Mouse (Mus musculus) left cerebral cortex, postnatal 10 days (tissue): ENCODE data around the gene Taf3. TPM values are rescaled to one million over a fixed set of nuclear protein-coding genes. Genes with fewer than 3 reads are reported as not detected.

Experiments
- DNase-seq, 2 experiments: peaks; one replicate each; pipeline ENCODE4 v3.0.0; 2021 to 2022; ENCODE audit warnings: low spot score in 2 of 2, mixed read lengths in 1 of 2; ENCODE audit errors: extremely low spot score in 1 of 2
- intact Hi-C: fragments of 180-260 bp; cut with DNase I; formaldehyde crosslinking; loops from one replicate; pipeline ENCODE4 v1.15.1; 2025
- total RNA-seq, 2 experiments: library from RNA; stranded (reverse); gene quantifications; 2 replicates each; pipeline ENCODE4 v1.2.3; 2021

Gene Taf3
- total RNA-seq, 2 experiments from 2014 or later = 11.2 to 11.6 TPM

DNA sequence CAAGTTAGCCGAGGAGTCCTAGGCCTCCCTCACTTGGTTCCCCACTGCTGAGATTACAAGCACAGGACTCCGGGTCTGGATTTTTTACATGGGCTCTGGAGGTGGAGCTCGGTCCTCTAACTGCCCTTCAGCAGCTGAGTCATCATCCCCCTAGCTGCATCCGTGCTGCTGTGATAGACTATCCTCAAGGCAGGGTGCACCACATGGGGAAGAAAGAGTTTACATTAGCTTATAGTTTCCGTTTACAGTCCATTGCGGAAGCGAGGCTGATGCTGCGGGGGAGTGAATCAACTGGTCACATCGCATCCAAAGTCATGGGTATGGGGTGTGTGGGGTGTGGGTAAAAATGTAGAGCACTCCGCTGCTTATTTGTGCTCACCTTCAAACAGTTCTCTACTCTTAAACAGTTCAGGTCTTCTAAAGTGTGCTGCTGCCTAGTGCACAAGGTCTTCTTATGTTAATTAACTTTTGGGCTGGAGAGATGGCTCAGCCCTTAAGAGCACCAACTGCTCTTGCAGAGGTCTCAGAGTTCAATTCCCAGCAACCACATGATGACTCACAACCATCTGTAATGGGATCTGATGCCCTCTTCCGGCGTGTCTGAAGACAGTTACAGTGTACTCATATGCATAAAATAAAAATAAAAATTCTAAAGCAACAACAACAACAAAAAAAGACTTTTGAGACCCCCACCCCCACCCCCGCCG is 144.4 kb downstream of the Taf3 start:
- intact Hi-C loops = no loop called here
- no peak for DNase-seq

DNA sequence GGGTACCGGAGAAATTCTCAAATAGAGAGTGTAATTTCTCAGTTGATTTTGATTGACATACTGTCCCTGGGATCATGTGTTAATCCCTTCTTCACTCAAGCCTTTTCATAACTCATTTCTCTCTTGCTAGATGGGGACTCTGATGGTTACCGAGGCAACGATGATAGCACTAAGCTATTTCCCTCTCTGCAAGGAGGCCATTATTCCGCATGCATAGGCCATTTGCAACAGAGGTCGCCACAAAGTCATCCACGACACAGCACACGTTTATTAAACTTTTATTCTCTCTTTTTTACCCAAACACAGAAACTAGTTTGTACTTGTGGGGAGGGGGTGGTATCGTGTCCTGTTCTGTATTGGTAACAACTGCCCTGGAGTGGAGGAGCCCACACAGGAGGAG is 150.6 kb downstream of the Taf3 start:
- no peak for DNase-seq
- intact Hi-C loops = no loop called here

DNA sequence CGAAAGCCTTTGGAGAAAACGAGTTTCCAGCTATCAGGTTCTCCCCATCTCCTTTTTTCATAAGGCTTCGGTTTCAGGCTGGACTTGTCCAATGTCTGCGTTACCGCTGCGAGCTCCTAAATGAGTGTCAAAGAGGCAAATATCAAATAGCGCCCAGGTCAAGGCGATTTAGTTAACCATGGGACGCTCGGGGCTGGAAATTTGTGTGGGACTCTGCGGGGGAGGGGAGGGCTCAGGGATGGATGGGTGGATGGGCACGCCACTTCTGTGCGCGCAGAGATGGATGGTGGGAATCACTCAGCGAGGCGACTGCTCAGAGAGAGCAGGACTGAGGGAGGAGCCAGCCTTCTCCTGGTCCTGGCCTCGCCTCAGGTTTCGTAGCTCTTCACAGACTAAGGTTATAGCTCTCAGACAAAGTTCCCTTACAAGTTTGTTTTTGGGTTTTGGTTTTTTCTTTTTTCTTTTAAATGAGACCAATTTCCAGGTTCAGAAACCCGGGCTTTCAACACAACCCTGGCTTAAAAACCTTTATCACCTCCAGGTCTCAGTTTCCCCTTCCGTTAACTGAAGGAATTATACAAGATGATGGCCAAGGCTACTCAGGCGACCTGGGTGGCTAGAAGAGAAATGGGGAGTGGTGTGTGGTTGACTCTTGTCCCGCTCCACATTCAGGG is 152.2 kb downstream of the Taf3 start:
- intact Hi-C loops = no loop called here

DNA sequence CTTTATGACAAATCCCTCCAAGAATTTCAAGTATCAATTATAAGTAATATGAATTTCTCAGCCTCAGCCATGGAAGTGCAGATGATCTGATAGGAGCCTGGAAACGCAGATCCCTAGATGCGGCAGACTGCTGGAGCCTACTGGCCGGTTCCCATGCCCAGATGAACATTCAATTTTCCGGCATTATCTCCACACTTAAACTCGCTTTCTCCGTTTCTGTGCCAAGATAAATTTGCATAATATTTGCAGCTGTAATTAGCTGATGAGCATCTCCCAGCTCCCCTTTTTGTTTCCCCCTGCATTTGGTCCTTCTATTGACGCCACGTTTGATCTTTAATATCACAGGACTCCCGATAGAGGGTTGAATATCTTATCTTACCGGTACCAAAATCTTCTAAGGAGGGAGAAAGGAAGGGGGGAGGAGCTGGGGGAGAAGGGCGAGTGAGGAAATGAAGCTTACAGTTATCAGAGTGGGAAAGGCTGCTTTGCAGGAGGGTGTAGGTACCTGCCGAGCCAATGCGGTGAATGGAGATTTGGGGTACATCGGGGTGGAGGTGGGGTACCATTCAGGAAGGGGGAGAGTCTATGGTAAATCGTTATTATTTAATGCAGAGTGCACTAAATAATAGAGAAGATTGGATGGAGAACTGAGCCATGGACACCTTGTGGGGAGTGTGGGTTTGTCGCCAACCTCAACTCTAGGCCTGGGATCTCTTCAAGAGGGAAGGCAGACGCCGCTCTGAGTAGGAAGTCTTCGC is 153.4 kb downstream of the Taf3 start:
- intact Hi-C loops = loop anchor here (5.0 kb wide), 1 partner anchor 112 kb away; no protein-coding TSS in a partner anchor

More for the DNA sequence above, 152.2 kb downstream of the Taf3 start:
- DNase-seq = no peak

DNA sequence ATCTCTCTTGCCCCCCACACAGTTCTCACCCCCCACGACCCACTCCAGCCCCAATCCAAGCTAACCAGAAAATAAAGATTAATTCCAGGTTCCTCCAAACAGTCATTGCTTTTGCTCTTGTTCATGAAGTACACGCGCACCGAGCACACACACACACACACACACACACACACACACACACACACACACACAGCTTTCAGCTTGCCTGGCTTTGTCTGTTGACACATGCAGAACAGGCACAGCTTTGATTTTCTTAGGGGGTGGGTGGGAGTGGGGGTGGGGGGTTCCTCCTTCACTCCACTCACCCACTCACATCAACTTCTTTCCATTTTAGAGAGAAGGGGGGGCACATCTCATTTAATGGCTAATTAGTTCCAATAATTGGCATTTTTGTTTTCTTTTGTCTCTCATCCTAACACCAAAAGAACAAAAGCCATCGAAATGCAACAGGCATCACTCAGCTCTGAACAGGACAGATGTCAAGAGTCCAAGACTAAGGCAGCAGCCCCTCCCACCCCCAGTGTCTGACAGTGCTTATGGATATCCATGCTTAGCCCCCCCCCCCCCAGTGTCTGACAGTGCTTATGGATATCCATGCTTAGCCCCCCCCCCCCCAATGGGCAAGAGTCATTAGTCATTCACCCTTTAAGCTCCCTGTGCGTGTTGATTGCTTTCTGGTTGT is 155.0 kb downstream of the Taf3 start:
- DNase-seq = no peak
- intact Hi-C loops = loop anchor here (5.0 kb wide), 1 partner anchor 114 kb away; no protein-coding TSS in a partner anchor

More for the DNA sequence above, 153.4 kb downstream of the Taf3 start:
- no peak for DNase-seq

DNA sequence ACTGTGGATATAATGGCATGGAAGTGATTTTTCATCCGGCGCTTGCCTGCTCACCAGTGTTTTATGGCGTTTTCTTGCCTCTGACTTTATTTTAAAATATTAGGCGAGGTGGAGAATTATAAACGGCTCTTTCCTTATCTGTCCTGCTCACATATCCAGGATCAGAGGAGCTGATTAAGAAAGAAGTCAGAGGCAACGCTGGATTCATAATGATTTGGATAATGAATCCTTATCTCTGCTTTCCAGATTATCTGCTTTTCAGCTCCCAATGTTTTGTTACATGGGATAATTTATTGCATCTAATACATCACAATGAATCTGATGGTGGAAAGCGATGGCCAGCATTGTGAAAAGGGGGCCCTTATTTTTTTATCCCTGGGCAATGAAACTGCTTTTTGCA is 155.9 kb downstream of the Taf3 start:
- DNase-seq = no peak
- intact Hi-C loops = loop anchor here (5.0 kb wide), 1 partner anchor 115 kb away; no protein-coding TSS in a partner anchor

DNA sequence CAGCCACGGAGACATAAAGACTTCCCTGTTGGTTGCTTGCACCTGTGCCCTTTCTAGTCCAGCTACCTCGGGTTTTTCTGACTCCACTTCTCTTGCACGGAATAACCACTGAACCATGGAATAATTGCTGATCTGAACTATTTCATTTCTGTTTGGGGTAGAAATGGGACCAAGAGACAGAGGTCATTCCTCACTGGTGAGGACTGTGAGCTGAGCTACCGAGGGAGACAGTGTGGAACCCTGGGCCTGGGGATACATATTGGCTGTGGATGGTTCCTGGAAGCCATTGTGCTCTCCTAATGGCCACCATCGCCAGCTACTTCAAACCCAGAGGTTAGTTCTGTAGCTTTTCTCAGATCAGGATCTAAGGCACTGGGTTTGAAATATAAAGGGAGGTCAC is 157.5 kb downstream of the Taf3 start:
- DNase-seq = no peak
- intact Hi-C loops = loop anchor here (5.0 kb wide), 1 partner anchor 116 kb away; no protein-coding TSS in a partner anchor

DNA sequence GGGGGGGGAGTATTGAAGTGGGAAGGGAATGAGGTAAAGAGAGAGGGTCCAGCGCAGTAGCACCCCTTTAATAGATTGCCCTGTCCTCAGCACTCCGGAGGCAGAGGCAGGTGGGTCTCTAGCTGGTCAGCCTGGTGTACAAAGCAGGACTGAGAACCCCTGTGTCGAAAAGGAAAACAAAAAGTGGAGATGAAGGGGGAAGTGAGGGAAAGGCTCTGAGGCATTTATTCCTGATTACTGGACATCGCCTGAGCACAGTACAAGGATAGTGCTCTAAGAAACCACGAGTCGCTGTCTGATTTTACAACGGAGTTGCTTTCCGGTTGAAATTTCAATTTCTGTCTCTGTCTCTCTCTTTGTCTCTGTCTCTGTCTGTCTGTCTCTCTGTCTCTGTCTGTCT is 158.1 kb downstream of the Taf3 start:
- no peak for DNase-seq

DNA sequence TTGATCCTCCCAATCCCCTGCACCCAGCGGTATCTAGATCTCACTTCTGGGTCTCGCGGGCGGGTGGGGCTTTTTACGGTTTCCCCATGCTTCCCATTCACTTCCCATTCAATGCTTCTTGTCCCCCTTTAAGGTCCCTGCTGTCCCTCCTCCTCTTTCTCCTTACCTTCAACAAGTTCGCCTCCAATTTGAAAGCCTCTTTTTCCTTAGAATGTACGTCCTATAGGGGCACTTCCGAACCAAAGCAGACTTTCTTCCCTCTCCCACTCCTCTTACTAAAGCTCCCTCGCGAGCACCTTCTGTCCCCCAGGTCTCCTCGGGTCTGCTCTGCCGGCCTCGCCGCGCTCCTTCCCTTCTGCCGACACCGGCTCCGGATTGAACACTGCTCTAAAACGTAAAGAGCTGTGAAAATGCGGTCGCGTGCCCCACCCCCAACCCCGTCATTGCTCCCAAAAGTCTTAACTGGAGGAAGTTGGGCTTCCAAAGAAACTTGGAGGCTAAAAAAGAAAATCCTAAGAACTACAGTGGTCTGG is 158.7 kb downstream of the Taf3 start, which contains the start of gene Gata3:
TSS of gene Gata3 (minus strand) at position 384 of the 533 bp plus-strand sequence.
- no peak for DNase-seq
- intact Hi-C loops = loop anchor here (5.0 kb wide), 1 partner anchor 118 kb away; no protein-coding TSS in a partner anchor

More for the DNA sequence above, 158.1 kb downstream of the Taf3 start:
- intact Hi-C loops = loop anchor here (5.0 kb wide), 1 partner anchor 117 kb away; no protein-coding TSS in a partner anchor

DNA sequence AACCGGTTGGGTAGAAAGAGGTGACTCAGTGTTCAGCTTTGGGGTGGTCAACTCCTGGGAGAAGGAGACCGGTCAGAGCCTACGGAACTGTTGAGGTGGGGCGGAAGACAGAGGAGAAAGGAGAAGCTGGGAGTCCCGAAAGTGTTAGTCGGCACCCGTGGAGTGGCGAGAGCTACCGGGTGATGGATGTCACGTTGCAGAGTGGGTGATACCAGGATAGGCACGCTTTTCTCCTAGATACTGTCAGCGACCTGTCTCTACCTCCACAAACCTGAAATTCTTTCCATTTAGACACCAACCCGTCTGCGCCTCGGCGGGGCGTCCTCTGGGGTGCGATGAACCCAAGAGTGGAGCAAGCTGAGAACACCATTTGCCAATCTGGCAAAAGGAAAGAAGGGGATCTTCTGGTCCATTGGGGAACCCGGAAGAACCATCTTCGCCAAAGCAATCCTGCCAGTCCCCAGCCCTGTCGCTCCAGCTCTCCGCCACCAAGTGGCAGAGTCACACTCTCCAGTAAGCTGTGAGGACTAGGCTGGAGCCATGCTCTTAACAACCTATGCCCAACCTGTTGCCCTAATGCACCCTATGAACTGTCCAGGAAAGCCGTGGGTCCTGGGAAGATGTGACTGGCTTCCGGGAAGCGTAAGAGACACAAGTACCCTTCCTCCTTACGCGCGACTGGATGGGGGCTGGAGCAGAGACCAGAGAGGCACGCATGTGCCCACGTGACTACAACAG is 159.3 kb downstream of the Taf3 start, which contains the start of gene 9230102O04Rik:
TSS of gene 9230102O04Rik (minus strand) at position 628 of the 738 bp plus-strand sequence.
- no peak for DNase-seq
- intact Hi-C loops = no loop called here

DNA sequence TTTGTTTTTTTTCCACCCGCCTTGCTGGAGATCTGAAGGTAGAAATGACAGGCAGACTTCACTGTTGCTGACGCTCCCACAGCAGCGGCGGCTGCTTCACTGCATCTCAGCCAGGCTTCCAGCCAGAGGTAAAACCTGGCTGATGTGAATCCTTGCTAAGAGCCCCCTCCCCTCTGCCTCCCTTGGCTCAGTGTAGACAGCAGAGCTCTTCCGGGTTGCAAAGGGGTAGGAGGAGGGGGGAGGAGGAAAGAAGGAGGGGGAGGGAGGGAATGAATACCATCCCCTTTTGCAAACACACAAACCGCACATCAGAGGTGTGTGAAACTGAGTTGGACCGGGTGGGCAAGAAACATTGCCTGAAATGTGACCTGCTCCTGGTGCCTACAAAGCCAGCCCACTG is 160.8 kb downstream of the Taf3 start:
- intact Hi-C loops = no loop called here
- no peak for DNase-seq

DNA sequence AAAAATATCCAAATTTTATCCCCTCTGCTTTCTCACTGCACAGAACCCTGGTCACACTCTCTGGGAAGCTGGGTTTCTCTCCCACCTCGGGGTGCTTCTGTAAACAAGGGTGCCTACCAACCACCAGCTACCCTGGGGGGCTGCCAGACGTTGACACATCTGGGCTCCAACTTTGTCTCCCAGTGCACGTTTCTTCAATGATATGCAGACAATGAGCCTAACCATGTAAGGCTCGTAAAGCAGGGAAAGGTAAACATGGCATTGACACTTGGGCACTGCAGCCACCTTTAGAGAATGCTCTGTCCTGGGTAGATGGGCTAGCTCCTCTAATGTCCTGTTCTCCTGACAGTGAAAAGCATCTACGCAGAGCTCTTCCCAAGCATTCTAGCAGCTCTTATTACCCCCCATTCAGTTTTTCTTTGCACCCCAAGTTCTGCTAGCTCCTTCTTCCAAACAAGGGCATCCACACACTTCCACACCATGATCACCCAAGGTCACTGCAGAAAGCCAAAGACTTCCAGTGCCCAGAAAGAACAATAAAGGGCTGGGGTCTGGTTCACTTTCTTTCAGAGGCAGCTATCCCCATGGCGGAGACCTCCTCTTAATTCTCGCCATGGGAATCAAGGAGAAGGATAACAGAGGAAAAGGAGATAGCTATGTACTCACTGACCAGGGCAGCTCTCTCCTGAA is 161.3 kb downstream of the Taf3 start:
- no peak for DNase-seq
- intact Hi-C loops = no loop called here

DNA sequence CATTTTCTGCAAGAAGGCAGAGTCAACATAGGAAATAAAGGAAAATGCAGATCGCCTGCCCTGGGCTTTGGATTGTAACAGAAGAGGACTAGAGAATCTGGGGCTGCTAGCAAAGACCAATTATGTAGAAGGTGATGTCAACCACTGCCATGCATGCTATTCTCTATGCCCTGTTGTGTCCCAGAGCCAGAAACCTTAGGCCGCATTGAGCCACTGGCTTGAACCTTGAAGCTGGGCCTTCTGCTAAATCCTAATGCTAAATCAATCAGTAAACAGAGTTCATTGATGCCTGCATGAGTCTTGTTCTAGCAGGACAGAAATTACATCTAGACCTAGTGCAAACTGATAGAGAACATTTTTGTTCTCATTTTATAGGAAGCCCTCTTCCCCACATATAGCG is 162.4 kb downstream of the Taf3 start:
- intact Hi-C loops = no loop called here
- no peak for DNase-seq

DNA sequence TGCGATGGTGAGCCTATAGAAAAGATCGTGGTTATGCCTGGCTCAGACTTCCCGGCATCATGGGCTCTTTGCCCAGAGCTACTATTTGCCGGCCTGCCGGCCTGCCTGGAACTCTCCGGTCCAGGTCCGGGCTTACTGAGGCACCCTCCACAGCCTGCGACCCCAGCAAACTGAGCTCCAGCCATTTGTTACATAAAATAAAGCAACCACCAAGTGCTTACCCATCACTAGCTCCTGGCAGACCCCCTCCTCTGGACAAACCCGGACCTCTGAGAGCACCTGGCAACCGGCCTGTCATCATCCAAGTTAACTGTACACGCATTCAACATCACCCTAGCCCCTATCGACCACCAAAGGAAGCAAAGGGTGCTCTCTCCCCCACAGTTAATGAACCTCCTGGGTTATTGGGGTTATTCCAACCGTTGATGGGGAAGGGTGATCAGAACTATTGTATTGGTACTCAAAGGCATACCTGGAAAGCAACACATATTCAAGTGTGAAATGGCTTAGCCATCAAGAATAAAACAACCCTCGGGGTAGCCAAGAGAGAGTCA is 163.1 kb downstream of the Taf3 start:
- no peak for DNase-seq
- intact Hi-C loops = no loop called here

DNA sequence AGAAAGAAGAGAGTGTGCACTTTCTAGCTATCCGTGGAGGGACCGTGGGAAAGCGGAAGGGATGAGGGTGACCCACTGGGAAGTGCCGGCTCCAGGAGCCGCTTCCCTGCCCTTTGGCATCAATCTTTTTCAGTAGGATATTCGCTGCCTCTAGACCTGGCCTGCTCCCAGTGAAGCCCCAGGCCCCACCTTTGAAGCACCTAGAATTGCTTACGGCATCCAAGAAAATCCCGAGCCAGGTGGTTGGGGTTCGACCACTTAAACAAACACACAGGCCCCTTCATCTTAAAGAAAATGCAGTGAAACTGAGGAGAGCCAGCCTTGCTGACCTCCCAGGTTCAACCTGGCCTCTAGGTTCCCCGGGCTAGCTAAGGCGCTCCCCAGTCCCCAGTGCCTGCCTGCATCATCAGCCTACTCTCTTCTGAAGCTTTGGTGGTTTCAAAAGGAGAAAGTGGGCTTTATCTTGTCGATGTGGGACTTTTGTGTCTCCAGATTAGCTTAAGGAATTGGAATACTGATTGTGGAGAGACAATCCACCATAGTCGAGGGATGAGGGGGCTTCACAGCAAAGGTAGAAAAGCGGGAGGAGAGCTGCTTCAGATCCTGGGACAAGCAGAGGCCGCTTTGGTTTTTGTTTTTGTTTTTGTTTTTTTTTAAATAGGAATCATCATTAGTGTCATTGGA is 163.7 kb downstream of the Taf3 start:
- intact Hi-C loops = loop anchor here (5.0 kb wide), 2 partner anchors 1127 to 1207 kb away; no protein-coding TSS in a partner anchor

DNA sequence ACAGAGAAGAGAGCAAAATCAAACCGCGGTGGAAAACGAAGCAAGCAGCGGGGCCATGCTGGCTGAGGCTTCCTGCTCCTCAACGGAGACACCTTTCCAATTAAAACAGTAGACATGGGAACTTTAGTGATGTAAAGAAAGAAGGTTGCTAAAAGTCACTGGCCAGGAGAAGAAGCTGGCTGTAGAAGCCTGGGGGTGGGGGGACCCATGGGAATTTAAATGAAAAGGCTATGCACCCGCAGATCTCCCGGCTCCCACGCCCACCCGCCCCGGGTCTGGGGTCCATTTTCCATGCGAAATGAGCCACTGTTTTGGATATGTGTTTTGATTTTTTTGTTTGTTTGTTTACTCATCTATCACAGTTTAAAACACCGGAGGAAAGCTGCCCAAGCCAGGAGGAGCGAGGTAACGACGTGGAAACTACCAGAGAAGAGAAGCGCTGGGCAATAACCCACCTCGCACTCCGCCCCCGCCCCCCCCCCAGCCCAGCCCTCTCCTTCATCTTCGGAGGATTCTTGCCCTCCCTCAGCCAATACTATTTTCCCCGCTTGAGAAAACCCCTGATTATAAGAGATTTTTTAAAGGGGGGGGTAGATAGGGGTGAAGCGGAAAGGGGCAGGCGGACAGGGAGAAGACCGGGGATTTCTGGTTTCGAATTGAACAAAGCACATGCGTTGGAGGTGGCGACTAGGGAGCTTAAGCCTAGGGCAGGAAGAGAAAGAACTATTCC is 164.4 kb downstream of the Taf3 start:
- intact Hi-C loops = loop anchor here (5.0 kb wide), 2 partner anchors 1127 to 1207 kb away; no protein-coding TSS in a partner anchor
- DNase-seq = no peak

More for the DNA sequence above, 163.7 kb downstream of the Taf3 start:
- DNase-seq = no peak
